Mouse (Mus musculus): ENCODE measurements around the gene Chd6. TPM values are rescaled to one million over a fixed set of nuclear protein-coding genes. Genes with fewer than 3 reads are reported as not detected.

Chd6 gene
- total and polyA plus RNA-seq, 3 experiments: 10.8 to 19.7 (median 14.0) TPM

DNA sequence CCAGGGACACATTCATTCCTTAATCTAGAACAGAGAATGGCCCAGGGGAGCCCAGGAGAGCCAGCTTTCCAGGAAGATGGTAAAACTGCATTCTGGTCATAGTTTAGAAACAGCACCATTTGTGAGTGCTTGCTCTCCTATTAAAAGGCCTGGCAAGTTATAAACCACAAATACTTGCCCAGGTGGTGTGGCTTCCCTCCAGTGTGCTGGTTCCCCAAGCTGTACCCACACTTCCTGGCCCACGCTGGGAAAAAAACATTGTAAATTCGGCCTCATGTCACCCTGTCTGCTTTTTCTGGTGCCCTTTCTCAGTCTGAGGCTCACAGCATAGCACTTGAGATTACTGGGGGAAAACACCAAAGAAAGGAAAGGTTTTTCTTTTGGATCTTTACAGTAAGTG, 55.1 kb downstream of the Chd6 start:
- Histone ChIP-seq H3K4me1 (ENCODE audit: control insufficient read depth in 1 of 2, insufficient read depth in 2 of 2) (peaks cover 0 to 14% of the 10 kb centered on the region in 2 experiments; a peak in 2 of 4 replicates), H3K4me3 (replicated peaks in 1 of 3; ENCODE audit: low read depth in 2 of 3, low read length in 2 of 3, poor library complexity in 1 of 3) (no peak overlapping the region), H3K27me3 (replicated peaks) (no peaks in the 10 kb centered on the region), H3K4me2 (ENCODE audit: insufficient read depth, low read depth, poor library complexity, severe bottlenecking) (no peak overlapping the region), H3K27ac (ENCODE audit: insufficient read depth, low read depth) (no peak overlapping the region), H3K9ac (ENCODE audit: insufficient read depth, low read depth) (no peak overlapping the region), H3K36me3 (replicated peaks in 1 of 2; ENCODE audit: control insufficient read depth in 1 of 2, insufficient read depth in 1 of 2, low read length in 1 of 2) (peaks cover 10 to 45% of the 10 kb centered on the region in 2 experiments), H3K79me2 (replicated peaks; ENCODE audit: control insufficient read depth, extremely low read depth, insufficient read depth, poor library complexity, severe bottlenecking) (no peaks in the 10 kb centered on the region), H3K9me3 (replicated peaks; ENCODE audit: low read length) (no peaks in the 10 kb centered on the region)
- DNase-seq (ENCODE audit: extremely low read depth): no peak
- in situ Hi-C loops (cut with MboI; ENCODE audit: low pct_ligation_motif_present, low pct_unique_long_range_greater_than_20kb, low sequenced_read_pairs) (no loop called here), dilution Hi-C loops (cut with MboI; ENCODE audit: extremely low pct_ligation_motif_present, extremely low pct_unique_long_range_greater_than_20kb, low sequenced_read_pairs) (no loop called here)
- no peak for TF ChIP-seq ZMIZ1 (IDR thresholded peaks at IDR 0.05; ENCODE audit: low read depth, low read length)
- TF ChIP-seq E2F4 (IDR thresholded peaks at IDR 0.05; ENCODE audit: insufficient replicate concordance, low read depth, low read length): no peak
- no peak for TF ChIP-seq EP300 (IDR thresholded peaks at IDR 0.05; ENCODE audit: low read length)
- TF ChIP-seq POLR2AphosphoS2 (IDR thresholded peaks at IDR 0.05; ENCODE audit: low read depth, low read length): no peak

DNA sequence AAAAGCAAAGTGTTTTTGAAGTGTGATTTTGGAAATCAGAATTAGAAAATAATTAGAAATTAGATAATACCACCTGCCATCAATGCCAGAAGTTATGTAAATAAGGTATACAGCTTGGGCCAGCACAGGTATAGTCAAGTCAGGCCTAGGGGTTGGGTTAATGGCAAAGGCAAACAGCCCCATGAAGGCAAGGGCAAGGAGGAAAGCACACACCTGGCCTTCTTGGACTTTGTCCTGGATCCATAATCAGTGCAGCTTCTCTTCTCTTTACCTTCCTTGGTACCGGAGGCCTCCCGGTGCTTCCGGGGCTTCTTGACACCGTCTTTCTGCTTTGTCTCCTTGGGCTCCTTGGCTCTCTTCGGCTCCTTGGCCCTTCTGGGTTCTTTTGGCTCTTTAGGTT, 56.7 kb downstream of the Chd6 start:
- Histone ChIP-seq H3K27ac (ENCODE audit: insufficient read depth, low read depth) (no peak overlapping the region), H3K4me3 (replicated peaks in 1 of 3; ENCODE audit: low read depth in 2 of 3, low read length in 2 of 3, poor library complexity in 1 of 3) (no peak overlapping the region), H3K4me1 (ENCODE audit: control insufficient read depth in 1 of 2, insufficient read depth in 2 of 2) (peaks cover 0 to 14% of the 10 kb centered on the region in 2 experiments; a peak in 2 of 4 replicates), H3K79me2 (replicated peaks; ENCODE audit: control insufficient read depth, extremely low read depth, insufficient read depth, poor library complexity, severe bottlenecking) (no peaks in the 10 kb centered on the region), H3K36me3 (replicated peaks in 1 of 2; ENCODE audit: control insufficient read depth in 1 of 2, insufficient read depth in 1 of 2, low read length in 1 of 2) (peaks cover 10 to 46% of the 10 kb centered on the region in 2 experiments), H3K4me2 (ENCODE audit: insufficient read depth, low read depth, poor library complexity, severe bottlenecking) (no peak overlapping the region), H3K9me3 (replicated peaks; ENCODE audit: low read length) (no peaks in the 10 kb centered on the region), H3K27me3 (replicated peaks) (no peaks in the 10 kb centered on the region), H3K9ac (ENCODE audit: insufficient read depth, low read depth) (no peak overlapping the region)
- in situ Hi-C loops (cut with MboI; ENCODE audit: low pct_ligation_motif_present, low pct_unique_long_range_greater_than_20kb, low sequenced_read_pairs) (no loop called here), dilution Hi-C loops (cut with MboI; ENCODE audit: extremely low pct_ligation_motif_present, extremely low pct_unique_long_range_greater_than_20kb, low sequenced_read_pairs) (no loop called here)
- TF ChIP-seq JUN (IDR thresholded peaks at IDR 0.05; ENCODE audit: insufficient read depth, low read depth, low read length): no peak
- no peak for TF ChIP-seq USF2 (conservative IDR thresholded peaks at IDR 0.05; ENCODE audit: low read depth, low read length)
- no peak for TF ChIP-seq ZMIZ1 (IDR thresholded peaks at IDR 0.05; ENCODE audit: low read depth, low read length)
- TF ChIP-seq GABPA (IDR thresholded peaks at IDR 0.05; ENCODE audit: insufficient replicate concordance, low read depth, low read length): no peak
- TF ChIP-seq MAFK (IDR thresholded peaks at IDR 0.05; ENCODE audit: insufficient replicate concordance, low read length): no peak
- TF ChIP-seq MEF2A (IDR thresholded peaks at IDR 0.05; ENCODE audit: borderline replicate concordance, low read depth, low read length): no peak
- no peak for TF ChIP-seq USF1 (IDR thresholded peaks at IDR 0.05; ENCODE audit: low read depth, low read length)
- DNase-seq (ENCODE audit: extremely low read depth): no peak

DNA sequence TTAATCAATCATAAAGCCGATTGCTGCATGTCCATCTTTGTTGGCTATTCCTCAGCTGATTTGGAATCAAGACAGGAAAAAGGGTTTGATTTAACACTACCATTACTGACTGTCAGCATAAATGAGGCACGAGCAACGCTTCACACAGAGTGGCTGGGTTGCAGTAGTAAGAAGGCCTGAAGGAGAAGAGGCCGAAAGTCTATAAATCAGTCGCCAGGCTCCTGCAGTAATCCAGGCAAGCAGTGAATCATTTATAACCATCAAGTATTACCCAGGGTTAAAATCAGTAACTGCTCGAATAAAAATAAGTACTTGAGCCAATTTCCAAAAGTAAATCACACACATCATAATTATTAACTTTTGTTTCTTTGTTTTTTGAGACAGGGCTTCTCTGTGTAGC, 59.4 kb downstream of the Chd6 start:
- in situ Hi-C loops (cut with MboI; ENCODE audit: low pct_ligation_motif_present, low pct_unique_long_range_greater_than_20kb, low sequenced_read_pairs): no loop called here
- dilution Hi-C loops (cut with MboI; ENCODE audit: extremely low pct_ligation_motif_present, extremely low pct_unique_long_range_greater_than_20kb, low sequenced_read_pairs): no loop called here
- Histone ChIP-seq H3K9me3 (replicated peaks; ENCODE audit: low read length) (no peaks in the 10 kb centered on the region), H3K4me2 (ENCODE audit: insufficient read depth, low read depth, poor library complexity, severe bottlenecking) (no peak overlapping the region), H3K9ac (ENCODE audit: insufficient read depth, low read depth) (no peak overlapping the region), H3K36me3 (replicated peaks in 1 of 2; ENCODE audit: control insufficient read depth in 1 of 2, insufficient read depth in 1 of 2, low read length in 1 of 2) (peaks cover 13 to 53% of the 10 kb centered on the region in 2 experiments), H3K27me3 (replicated peaks) (no peaks in the 10 kb centered on the region), H3K4me3 (replicated peaks in 1 of 3; ENCODE audit: low read depth in 2 of 3, low read length in 2 of 3, poor library complexity in 1 of 3) (no peak overlapping the region), H3K79me2 (replicated peaks; ENCODE audit: control insufficient read depth, extremely low read depth, insufficient read depth, poor library complexity, severe bottlenecking) (no peaks in the 10 kb centered on the region), H3K4me1 (ENCODE audit: control insufficient read depth in 1 of 2, insufficient read depth in 2 of 2) (peaks cover 0 to 9% of the 10 kb centered on the region in 2 experiments; a peak in 2 of 4 replicates), H3K27ac (ENCODE audit: insufficient read depth, low read depth) (no peak overlapping the region)
- no peak for DNase-seq (ENCODE audit: extremely low read depth)
- TF ChIP-seq ZC3H11A (IDR thresholded peaks at IDR 0.05; ENCODE audit: low read depth, low read length): no peak
- no peak for TF ChIP-seq E2F4 (IDR thresholded peaks at IDR 0.05; ENCODE audit: insufficient replicate concordance, low read depth, low read length)
- TF ChIP-seq TBP (conservative IDR thresholded peaks at IDR 0.05; ENCODE audit: low read depth, low read length): no peak
- no peak for TF ChIP-seq HCFC1 (IDR thresholded peaks at IDR 0.05; ENCODE audit: low read depth, low read length)
- no peak for TF ChIP-seq USF2 (conservative IDR thresholded peaks at IDR 0.05; ENCODE audit: low read depth, low read length)
